Mouse (Mus musculus) embryonic fibroblast, embryonic 13.5 days (primary cell): Measurements from ENCODE around the gene Gcsam.

Experiments
- CTCF ChIP-seq: IDR thresholded peaks from 2 replicates; pipeline ENCODE4 v1.5.1; 2011; ENCODE audit warnings: mild to moderate bottlenecking, control low read depth, low read length, moderate library complexity, borderline replicate concordance; ENCODE audit not compliant: insufficient read depth
- POLR2A ChIP-seq: IDR thresholded peaks from 2 replicates; pipeline ENCODE4 v1.6.1; 2011; ENCODE audit warnings: low read depth, mild to moderate bottlenecking, control low read depth, low read length, moderate library complexity

DNA sequence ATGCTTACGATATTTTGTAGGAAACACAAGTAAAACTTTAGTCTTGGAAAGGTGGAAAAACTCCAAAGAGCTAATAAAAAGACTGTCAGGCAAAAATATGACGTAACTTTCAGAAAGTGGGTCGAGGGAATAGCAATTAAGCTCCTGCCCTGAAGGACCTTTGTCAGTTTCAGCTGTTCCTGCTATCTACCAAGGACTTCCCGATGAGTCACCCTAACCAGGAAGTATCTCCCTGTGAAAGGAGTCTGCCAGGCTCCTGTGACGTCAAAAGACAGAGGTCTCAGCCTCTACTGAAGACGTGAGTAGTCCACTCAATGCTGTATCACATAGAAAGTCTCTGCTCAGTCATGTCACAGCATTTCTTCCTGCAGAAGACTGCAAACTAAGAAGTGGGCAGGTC, 34.2 kb downstream of the Gcsam start:
- no peak for TF ChIP-seq POLR2A
- TF ChIP-seq CTCF, result no peak
